Mouse (Mus musculus) midbrain, embryonic 16.5 days (tissue): ENCODE results near the gene Pacs2. TPM values are rescaled to one million over a fixed set of nuclear protein-coding genes. Genes with fewer than 3 reads are reported as not detected.

ENCODE experiments used
- ATAC-seq: fragments of 200-750 bp; cut with Nextera tagmentation; 2 replicates; pipeline ENCODE4 v1.8.0; 2017; ENCODE audit warnings: moderate TSS enrichment
- H3K27ac ChIP-seq: fragments of 300-500 bp; sonication (generic); 2 replicates; pipeline ENCODE4 v1.5.1; 2014; ENCODE audit warnings: mild to moderate bottlenecking, low read length, mixed read lengths
- H3K27me3 ChIP-seq: fragments of 300-500 bp; sonication (generic); 2 replicates; pipeline ENCODE4 v1.6.1; 2014; ENCODE audit warnings: low read depth, low read length, mixed read lengths; ENCODE audit not compliant: control insufficient read depth, insufficient read depth
- H3K36me3 ChIP-seq: fragments of 300-500 bp; sonication (generic); 2 replicates; pipeline ENCODE4 v1.6.1; 2014; ENCODE audit warnings: mild to moderate bottlenecking, low read length, moderate library complexity, mixed read lengths; ENCODE audit not compliant: control insufficient read depth, insufficient read depth
- H3K4me1 ChIP-seq: fragments of 300-500 bp; sonication (generic); 2 replicates; pipeline ENCODE4 v1.6.1; 2014; ENCODE audit warnings: mild to moderate bottlenecking, low read length, mixed read lengths; ENCODE audit not compliant: control insufficient read depth, insufficient read depth
- H3K4me2 ChIP-seq: fragments of 300-500 bp; sonication (generic); 2 replicates; pipeline ENCODE4 v1.6.1; 2014; ENCODE audit warnings: mild to moderate bottlenecking, low read length, mixed read lengths
- H3K4me3 ChIP-seq: fragments of 300-500 bp; sonication (generic); 2 replicates; pipeline ENCODE4 v1.5.1; 2014; ENCODE audit warnings: low read depth, mild to moderate bottlenecking, low read length, moderate library complexity, mixed read lengths
- H3K9ac ChIP-seq: fragments of 300-500 bp; sonication (generic); 2 replicates; pipeline ENCODE4 v1.6.1; 2014; ENCODE audit warnings: low read depth, low read length, mixed read lengths
- H3K9me3 ChIP-seq: fragments of 300-500 bp; sonication (generic); replicated peaks from 2 replicates; pipeline ENCODE4 v1.6.1; 2014; ENCODE audit warnings: mild to moderate bottlenecking, low read length, mixed read lengths; ENCODE audit not compliant: control insufficient read depth, poor library complexity, severe bottlenecking
- whole genome bisulfite sequencing: fragments of 180-500 bp; shearing (Covaris S2); extraction: QIAGEN DNeasy Blood & Tissue Kit; methylation state at CpG from one replicate; pipeline ENCODE4 v1.1.7; 2014; 5-methylcytosine and 5-hydroxymethylcytosine counted together
- polyA plus RNA-seq: library from polyadenylated mRNA; unstranded; fragments of >200 nt; fragmentation: Nextera tagmentation; extraction: Ambion mirVana; gene quantifications from 2 replicates; pipeline ENCODE4 v1.2.1, GENCODE M21; 2015

Pacs2 gene
- polyA plus RNA-seq, 1 experiment from 2014 or later: 27.6 TPM

- no peak overlapping the region for H3K27ac ChIP-seq
- peaks cover 27% of the 10 kb centered on the region for H3K4me1 ChIP-seq
- H3K36me3 ChIP-seq: no peaks in the 10 kb centered on the region
- no peaks in the 10 kb centered on the region for H3K9me3 ChIP-seq
- peak overlapping the region; percentile 31 for H3K4me2 ChIP-seq
- peak overlapping the region; percentile 47; the same call in 1 of the 2 replicates for H3K9ac ChIP-seq
- H3K4me3 ChIP-seq: no peak overlapping the region
- ATAC-seq: no peak
- H3K27me3 ChIP-seq: no peaks in the 10 kb centered on the region
- 75% methylated on average over 8 of the region's 8 CpGs for WGBS
Measured at GRCm38 (mm10) chr12:113016976-113017375, 2.7 kb downstream of the Pacs2 start.

- 75% methylated on average over 9 of the region's 9 CpGs for WGBS
- H3K27ac ChIP-seq: no peak overlapping the region
- H3K9me3 ChIP-seq: no peaks in the 10 kb centered on the region
- no peaks in the 10 kb centered on the region for H3K27me3 ChIP-seq
- no peak overlapping the region for H3K4me3 ChIP-seq
- no peak overlapping the region; the same call in 1 of the 2 replicates for H3K4me2 ChIP-seq
- H3K9ac ChIP-seq: no peak overlapping the region
- H3K4me1 ChIP-seq: peaks cover 27% of the 10 kb centered on the region
- H3K36me3 ChIP-seq: no peaks in the 10 kb centered on the region
- no peak for ATAC-seq
Measured at GRCm38 (mm10) chr12:113017429-113017984, 3.2 kb downstream of the Pacs2 start.

GRCm38 (mm10) chr12:113018763-113019162, 4.5 kb downstream of the Pacs2 start:
- H3K9me3 ChIP-seq: no peaks in the 10 kb centered on the region
- no peaks in the 10 kb centered on the region for H3K36me3 ChIP-seq
- ATAC-seq: no peak
- H3K4me2 ChIP-seq: no peak overlapping the region
- no peak overlapping the region for H3K9ac ChIP-seq
- H3K27ac ChIP-seq: no peak overlapping the region
- H3K4me3 ChIP-seq: no peak overlapping the region
- H3K4me1 ChIP-seq: peaks cover 20% of the 10 kb centered on the region
- H3K27me3 ChIP-seq: no peaks in the 10 kb centered on the region
- WGBS: 87% methylated on average over 4 of the region's 4 CpGs

GRCm38 (mm10) chr12:113021488-113021887, 7.2 kb downstream of the Pacs2 start:
- Histone ChIP-seq H3K4me3 (no peak overlapping the region), H3K27ac (no peak overlapping the region)

GRCm38 (mm10) chr12:113023082-113023481, 8.8 kb downstream of the Pacs2 start:
- Histone ChIP-seq H3K4me2 (no peak overlapping the region), H3K9me3 (no peaks in the 10 kb centered on the region), H3K36me3 (no peaks in the 10 kb centered on the region), H3K27me3 (no peaks in the 10 kb centered on the region), H3K27ac (no peak overlapping the region), H3K9ac (no peak overlapping the region), H3K4me3 (no peak overlapping the region), H3K4me1 (peaks cover 4% of the 10 kb centered on the region; the same call in 1 of the 2 replicates)
- ATAC-seq: no peak
- 88% methylated on average over 4 of the region's 4 CpGs for WGBS

More at GRCm38 (mm10) chr12:113021488-113021887, 7.2 kb downstream of the Pacs2 start:
- ATAC-seq: no peak
- Histone ChIP-seq H3K9ac (no peak overlapping the region), H3K36me3 (no peaks in the 10 kb centered on the region), H3K4me1 (peaks cover 6% of the 10 kb centered on the region), H3K27me3 (no peaks in the 10 kb centered on the region), H3K9me3 (no peaks in the 10 kb centered on the region), H3K4me2 (no peak overlapping the region)

GRCm38 (mm10) chr12:113026557-113026956, 12.2 kb downstream of the Pacs2 start:
- ATAC-seq: no peak
- no peaks in the 10 kb centered on the region for H3K27me3 ChIP-seq

GRCm38 (mm10) chr12:113027495-113027894, 13.2 kb downstream of the Pacs2 start:
- no peak overlapping the region for H3K27ac ChIP-seq
- H3K9ac ChIP-seq: no peak overlapping the region
- WGBS: 95% methylated on average over 2 of the region's 2 CpGs
- H3K27me3 ChIP-seq: no peaks in the 10 kb centered on the region
- no peak overlapping the region for H3K4me2 ChIP-seq
- H3K36me3 ChIP-seq: no peaks in the 10 kb centered on the region
- H3K9me3 ChIP-seq: no peaks in the 10 kb centered on the region
- peaks cover 11% of the 10 kb centered on the region for H3K4me1 ChIP-seq
- ATAC-seq: no peak
- no peak overlapping the region for H3K4me3 ChIP-seq

More at GRCm38 (mm10) chr12:113026557-113026956, 12.2 kb downstream of the Pacs2 start:
- H3K36me3 ChIP-seq: no peaks in the 10 kb centered on the region
- H3K9ac ChIP-seq: no peak overlapping the region
- 95% methylated on average over 1 of the region's 1 CpGs for WGBS
- no peak overlapping the region for H3K4me3 ChIP-seq
- H3K4me1 ChIP-seq: peaks cover 8% of the 10 kb centered on the region
- H3K4me2 ChIP-seq: no peak overlapping the region
- H3K9me3 ChIP-seq: no peaks in the 10 kb centered on the region
- H3K27ac ChIP-seq: no peak overlapping the region

- no peak overlapping the region for H3K4me2 ChIP-seq
- no peaks in the 10 kb centered on the region for H3K27me3 ChIP-seq
- no peaks in the 10 kb centered on the region for H3K9me3 ChIP-seq
- H3K36me3 ChIP-seq: no peaks in the 10 kb centered on the region
- ATAC-seq: no peak
- H3K9ac ChIP-seq: no peak overlapping the region
- WGBS: 43% methylated on average over 5 of the region's 5 CpGs
- peak overlapping the region; percentile 8; the same call in 1 of the 2 replicates for H3K27ac ChIP-seq
- peaks cover 16% of the 10 kb centered on the region for H3K4me1 ChIP-seq
- H3K4me3 ChIP-seq: no peak overlapping the region
Measured at GRCm38 (mm10) chr12:113028067-113028466, 13.8 kb downstream of the Pacs2 start.

- H3K4me1 ChIP-seq: peaks cover 16% of the 10 kb centered on the region
- ATAC-seq: no peak
- H3K4me3 ChIP-seq: no peak overlapping the region
- 40% methylated on average over 9 of the region's 9 CpGs for WGBS
- peak overlapping the region; percentile 36; the same call in 1 of the 2 replicates for H3K9ac ChIP-seq
- no peak overlapping the region for H3K4me2 ChIP-seq
- H3K36me3 ChIP-seq: no peaks in the 10 kb centered on the region
- H3K9me3 ChIP-seq: no peaks in the 10 kb centered on the region
- peak overlapping the region; percentile 14; the same call in 1 of the 2 replicates for H3K27ac ChIP-seq
- H3K27me3 ChIP-seq: no peaks in the 10 kb centered on the region
Measured at GRCm38 (mm10) chr12:113028898-113029297, 14.6 kb downstream of the Pacs2 start.
